Mouse (Mus musculus): ENCODE measurements around the gene Gm17693. TPM values are rescaled to one million over a fixed set of nuclear protein-coding genes. Genes with fewer than 3 reads are reported as not detected.

Gene Gm17693
- total RNA-seq (2023) = not detected

DNA sequence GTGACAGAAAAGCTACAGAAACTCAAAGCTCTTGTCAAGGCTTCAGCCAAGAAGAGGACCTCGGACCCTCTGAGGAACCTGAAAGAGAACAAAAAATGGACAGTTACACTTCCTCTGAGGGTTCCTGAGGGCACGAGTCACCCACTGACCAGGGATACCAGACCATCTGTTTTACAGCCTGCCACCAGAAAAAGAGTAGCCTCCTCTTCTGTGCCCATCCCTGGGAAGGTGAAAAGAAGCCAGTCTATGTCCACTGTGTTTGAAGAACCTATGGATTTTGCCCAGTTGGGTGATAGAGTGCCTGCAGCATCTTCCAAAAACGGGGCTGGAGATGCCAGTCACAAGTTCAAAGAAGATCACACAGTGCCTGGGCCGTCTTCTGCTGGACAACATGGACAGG is at the start of gene Gm17693:
Gm17693 (plus strand) TSS at position 301 of the 400 bp plus-strand sequence.

Measured in B cell, adult 67 days (primary cell).